In genomic region chr7:27592217-27592929, GRCm38 (mm10) we compare ENCODE assay signal across 8 mouse cellular contexts. TPM values are rescaled to one million over a fixed set of nuclear protein-coding genes. Genes with fewer than 3 reads are reported as not detected.
A peak's percentile ranks its signal among the peaks of the same experiment; 100 is the strongest.
DNase-seq lines count a peak whose midpoint lies in the region; ATAC-seq and TF ChIP-seq lines count a peak whose summit lies in the region.

No protein-coding gene starts in this region.

- H3K36me3 ChIP-seq in C2C12 (ENCODE audit: control insufficient read depth, insufficient read depth), result peaks cover 5% of the 10 kb centered on the region
- no peaks in the 10 kb centered on the region for H3K36me3 ChIP-seq in heart, embryonic 16.5 days (ENCODE audit: control insufficient read depth, insufficient read depth)

- peak overlapping the region; percentile 66 for H3K4me2 ChIP-seq in heart, embryonic 16.5 days (ENCODE audit: low read depth, low read length)

- no peak for TF ChIP-seq CTCF in C2C12 (IDR thresholded peaks at IDR 0.05; ENCODE audit: control insufficient read depth, insufficient read depth, insufficient read length)

- peak overlapping the region; percentile 73 for H3ac ChIP-seq in C2C12 (ENCODE audit: control insufficient read depth, insufficient read length, low read depth)

- peak; percentile 42 for ATAC-seq in heart, embryonic 16.5 days (replicated peaks; ENCODE audit: extremely low read depth, insufficient read depth, low FRiP score)
- ATAC-seq in megakaryocyte progenitor cell, adult 5-6 weeks (replicated peaks; ENCODE audit: poor library complexity), result peak; percentile 37

- peak; percentile 62 for DNase-seq in adrenal gland, adult 2 months
- no peak for DNase-seq in adrenal gland, postnatal 36 days
- peak; percentile 77 for DNase-seq in cerebellum, adult 9-11 months
- DNase-seq in kidney, postnatal 25 days, result peak; percentile 45 to 61
- DNase-seq in thymus, postnatal 14 days, result peak; percentile 75

- H3K4me3 ChIP-seq in C2C12 (ENCODE audit: insufficient read depth, poor library complexity, severe bottlenecking), result peak overlapping the region; percentile 49
- H3K4me3 ChIP-seq in heart, embryonic 16.5 days (ENCODE audit: low read length), result peak overlapping the region; percentile 85

- H3K79me3 ChIP-seq in C2C12 (ENCODE audit: low read depth), result peaks cover 45% of the 10 kb centered on the region

- no peaks in the 10 kb centered on the region for H3K9me3 ChIP-seq in heart, embryonic 16.5 days (replicated peaks; ENCODE audit: control insufficient read depth, low read length)

- no peaks in the 10 kb centered on the region for H3K27me3 ChIP-seq in C2C12 (ENCODE audit: control insufficient read depth, insufficient read depth, insufficient read length)
- no peaks in the 10 kb centered on the region for H3K27me3 ChIP-seq in heart, embryonic 16.5 days (ENCODE audit: control insufficient read depth, insufficient read depth, low read length)

- H3K27ac ChIP-seq in heart, embryonic 16.5 days (ENCODE audit: low read length), result peak overlapping the region; percentile 98

- peaks cover 34% of the 10 kb centered on the region for H3K4me1 ChIP-seq in heart, embryonic 16.5 days (ENCODE audit: control insufficient read depth, insufficient read depth, low read length)

- H3K79me2 ChIP-seq in C2C12 (ENCODE audit: control insufficient read depth, insufficient read depth), result peaks cover 58% of the 10 kb centered on the region

- peak overlapping the region; percentile 95 for H3K9ac ChIP-seq in heart, embryonic 16.5 days (ENCODE audit: low read length)

- 1% methylated on average over 17 of the region's 17 CpGs for WGBS in heart, embryonic 16.5 days

TF ChIP-seq in C2C12, 6 proteins besides CTCF, POLR2A, EP300 and RAD21:
- no peak for TF ChIP-seq CEBPB (IDR thresholded peaks at IDR 0.05; ENCODE audit: low read depth)
- TF ChIP-seq USF1 (IDR thresholded peaks at IDR 0.05; ENCODE audit: low read depth), result no peak
- TF ChIP-seq MAX (IDR thresholded peaks at IDR 0.05), result no peak
TF ChIP-seq in C2C12: peak in this region for 0.

RNA-seq across cellular contexts. Expression of gene Akt2, which starts 1.0 kb away (rescaled TPM):
- total RNA-seq in adrenal gland, adult 2 months (2021), result 100 to 1,000 TPM; 219 to 227 TPM
- polyA plus RNA-seq in adrenal gland, adult 2 months (2012; rRNA removed), result 128 and 143 TPM in 2 replicates
- total RNA-seq in adrenal gland, postnatal 36 days (2021), result 100 to 1,000 TPM; 201 to 243 TPM
- polyA plus RNA-seq in C2C12 (2012; fragmentation: generic; extraction: Trizol), result 102 TPM
- polyA plus RNA-seq in heart, embryonic 16.5 days (2015; fragmentation: Nextera tagmentation; extraction: Ambion mirVana), result 82.3 and 84.0 TPM in 2 replicates
- 33.8 and 40.3 TPM in 2 replicates for total RNA-seq in megakaryocyte progenitor cell, adult 5-6 weeks (2015)
- total RNA-seq in megakaryocyte progenitor cell, adult 5-6 weeks (2017), result 46.9 and 50.2 TPM in 2 replicates

RNA-seq across cellular contexts. Expression of gene 2310022A10Rik, which starts 39.3 kb away (rescaled TPM):
- 10 to 100 TPM; 12.8 to 15.9 TPM for total RNA-seq in adrenal gland, adult 2 months (2021)
- polyA plus RNA-seq in adrenal gland, adult 2 months (2012; rRNA removed), result 22.5 and 27.7 TPM in 2 replicates
- total RNA-seq in adrenal gland, postnatal 36 days (2021), result 10 to 100 TPM; 15.0 to 15.8 TPM
- 26.9 TPM for polyA plus RNA-seq in C2C12 (2012; fragmentation: generic; extraction: Trizol)
- 40.7 and 41.5 TPM in 2 replicates for polyA plus RNA-seq in heart, embryonic 16.5 days (2015; fragmentation: Nextera tagmentation; extraction: Ambion mirVana)
- 13.4 and 14.1 TPM in 2 replicates for total RNA-seq in megakaryocyte progenitor cell, adult 5-6 weeks (2015)
- 12.4 and 15.6 TPM in 2 replicates for total RNA-seq in megakaryocyte progenitor cell, adult 5-6 weeks (2017)

RNA-seq across cellular contexts. Expression of gene Pld3, which starts 39.4 kb away (rescaled TPM):
- 100 to 1,000 TPM; 111 to 179 TPM for total RNA-seq in adrenal gland, adult 2 months (2021)
- polyA plus RNA-seq in adrenal gland, adult 2 months (2012; rRNA removed), result 202 and 253 TPM in 2 replicates
- 100 to 1,000 TPM; 106 to 146 TPM for total RNA-seq in adrenal gland, postnatal 36 days (2021)
- polyA plus RNA-seq in C2C12 (2012; fragmentation: generic; extraction: Trizol), result 60.5 TPM
- 58.6 and 63.4 TPM in 2 replicates for polyA plus RNA-seq in heart, embryonic 16.5 days (2015; fragmentation: Nextera tagmentation; extraction: Ambion mirVana)
- total RNA-seq in megakaryocyte progenitor cell, adult 5-6 weeks (2015), result 9.3 and 9.4 TPM in 2 replicates
- total RNA-seq in megakaryocyte progenitor cell, adult 5-6 weeks (2017), result 5.3 and 7.5 TPM in 2 replicates

Comparison
In these comparisons a context has a peak if more than half of its experiments do, and no peak if none do; other contexts are left out.
1. DNase-seq: peak in adrenal gland, adult 2 months (single experiment), cerebellum, adult 9-11 months (single experiment), kidney, postnatal 25 days (2 of 2) and thymus, postnatal 14 days (single experiment); none in adrenal gland, postnatal 36 days (0 of 2).
2. RNA of gene Pld3, which starts 39.4 kb away (total RNA-seq): 111 to 179 TPM in adrenal gland, adult 2 months and 106 to 146 TPM in adrenal gland, postnatal 36 days; 5.3 to 9.4 TPM in megakaryocyte progenitor cell, adult 5-6 weeks; every median in the first group is over 10 times any median in the second.